Mouse (Mus musculus) kidney, embryonic 16.5 days (tissue): ENCODE measurements at regions not wholly inside any gene's neighbourhood (a gene's known extent, or its start where the extent isn't known, plus 50 kb on each side); places are given as distances from the start of the nearest gene placed in this dataset.

Experiments used
- ATAC-seq: fragments of 200-750 bp; cut with Nextera tagmentation; 2 replicates; pipeline ENCODE4 v1.8.0; 2017; ENCODE audit warnings: moderate TSS enrichment; ENCODE audit not compliant: low FRiP score, low TSS enrichment
- H3K27ac ChIP-seq: fragments of 300-500 bp; sonication (generic); 2 replicates; pipeline ENCODE4 v1.5.1; 2014; ENCODE audit warnings: low read length
- H3K27me3 ChIP-seq: fragments of 300-500 bp; sonication (generic); 2 replicates; pipeline ENCODE4 v1.6.1; 2014; ENCODE audit warnings: low read length, control low read depth, mixed read lengths; ENCODE audit not compliant: insufficient read depth
- H3K36me3 ChIP-seq: fragments of 300-500 bp; sonication (generic); 2 replicates; pipeline ENCODE4 v1.6.1; 2014; ENCODE audit warnings: low read length, control low read depth, mixed read lengths; ENCODE audit not compliant: insufficient read depth
- H3K4me1 ChIP-seq: fragments of 300-500 bp; sonication (generic); 2 replicates; pipeline ENCODE4 v1.6.1; 2014; ENCODE audit warnings: low read length, control low read depth, mixed read lengths; ENCODE audit not compliant: insufficient read depth
- H3K4me2 ChIP-seq: fragments of 300-500 bp; sonication (generic); replicated peaks from 2 replicates; pipeline ENCODE4 v1.6.1; 2014; ENCODE audit warnings: low read depth, low read length
- H3K4me3 ChIP-seq: fragments of 300-500 bp; sonication (generic); 2 replicates; pipeline ENCODE4 v1.5.1; 2014; ENCODE audit warnings: mild to moderate bottlenecking, low read length
- H3K9ac ChIP-seq: fragments of 300-500 bp; sonication (generic); replicated peaks from 2 replicates; pipeline ENCODE4 v1.6.1; 2014; ENCODE audit warnings: low read length
- H3K9me3 ChIP-seq: fragments of 300-500 bp; sonication (generic); 2 replicates; pipeline ENCODE4 v1.6.1; 2016; ENCODE audit warnings: low read length, control low read depth
- WGBS: fragments of 180-500 bp; shearing (Covaris S2); extraction: QIAGEN DNeasy Blood & Tissue Kit; methylation state at CpG from one replicate; pipeline ENCODE4 v1.1.7; 2014; 5-methylcytosine and 5-hydroxymethylcytosine counted together

GRCm38 (mm10) chr13:114603341-114603740 is 144.6 kb upstream of the Fst start:
- Histone ChIP-seq H3K27me3 (no peaks in the 10 kb centered on the region), H3K4me1 (no peaks in the 10 kb centered on the region), H3K27ac (no peak overlapping the region), H3K9me3 (no peaks in the 10 kb centered on the region), H3K4me2 (no peak overlapping the region), H3K36me3 (no peaks in the 10 kb centered on the region), H3K4me3 (no peak overlapping the region), H3K9ac (no peak overlapping the region)
- ATAC-seq: no peak
- WGBS: 76% methylated on average over 13 of the region's 13 CpGs

GRCm38 (mm10) chr13:114604037-114604694 is 145.4 kb upstream of the Fst start:
- Histone ChIP-seq H3K4me1 (no peaks in the 10 kb centered on the region), H3K9ac (no peak overlapping the region), H3K36me3 (no peaks in the 10 kb centered on the region), H3K9me3 (no peaks in the 10 kb centered on the region), H3K27ac (no peak overlapping the region), H3K4me3 (no peak overlapping the region), H3K4me2 (no peak overlapping the region), H3K27me3 (no peaks in the 10 kb centered on the region)
- ATAC-seq: no peak
- 71% methylated on average over 11 of the region's 11 CpGs for WGBS

- Histone ChIP-seq H3K27ac (no peak overlapping the region), H3K4me1 (no peaks in the 10 kb centered on the region), H3K4me2 (no peak overlapping the region), H3K27me3 (no peaks in the 10 kb centered on the region), H3K9ac (no peak overlapping the region), H3K36me3 (no peaks in the 10 kb centered on the region), H3K9me3 (no peaks in the 10 kb centered on the region), H3K4me3 (no peak overlapping the region)
- no peak for ATAC-seq
- WGBS: 84% methylated on average over 1 of the region's 1 CpGs
Observed at GRCm38 (mm10) chr13:114613909-114614308, 155.2 kb upstream of the Fst start.

GRCm38 (mm10) chr13:114619416-114619815 is 160.7 kb upstream of the Fst start:
- WGBS: 88% methylated on average over 4 of the region's 4 CpGs
- no peak overlapping the region for H3K9ac ChIP-seq
- H3K27ac ChIP-seq: no peak overlapping the region
- no peaks in the 10 kb centered on the region for H3K27me3 ChIP-seq
- H3K4me1 ChIP-seq: no peaks in the 10 kb centered on the region
- no peak overlapping the region for H3K4me3 ChIP-seq
- H3K4me2 ChIP-seq: no peak overlapping the region
- H3K36me3 ChIP-seq: no peaks in the 10 kb centered on the region
- no peaks in the 10 kb centered on the region for H3K9me3 ChIP-seq
- no peak for ATAC-seq

GRCm38 (mm10) chr13:114636731-114637130 is 178.0 kb upstream of the Fst start:
- no peak overlapping the region for H3K9ac ChIP-seq
- H3K36me3 ChIP-seq: no peaks in the 10 kb centered on the region
- WGBS: 87% methylated on average over 4 of the region's 4 CpGs
- H3K9me3 ChIP-seq: no peaks in the 10 kb centered on the region
- ATAC-seq: no peak
- no peaks in the 10 kb centered on the region for H3K4me1 ChIP-seq
- H3K27me3 ChIP-seq: no peaks in the 10 kb centered on the region
- no peak overlapping the region for H3K4me3 ChIP-seq
- no peak overlapping the region for H3K27ac ChIP-seq
- no peak overlapping the region for H3K4me2 ChIP-seq

- Histone ChIP-seq H3K36me3 (no peaks in the 10 kb centered on the region), H3K9ac (no peak overlapping the region), H3K4me2 (no peak overlapping the region), H3K27me3 (no peaks in the 10 kb centered on the region), H3K27ac (no peak overlapping the region), H3K4me1 (no peaks in the 10 kb centered on the region), H3K9me3 (no peaks in the 10 kb centered on the region), H3K4me3 (no peak overlapping the region)
- WGBS: 89% methylated on average over 2 of the region's 2 CpGs
- no peak for ATAC-seq
Observed at GRCm38 (mm10) chr13:114639531-114639930, 178.5 kb upstream of the Mocs2 start.

GRCm38 (mm10) chr13:114641688-114642390 is 176.2 kb upstream of the Mocs2 start:
- no peaks in the 10 kb centered on the region for H3K9me3 ChIP-seq
- H3K27me3 ChIP-seq: no peaks in the 10 kb centered on the region
- H3K4me3 ChIP-seq: no peak overlapping the region
- no peaks in the 10 kb centered on the region for H3K4me1 ChIP-seq
- H3K27ac ChIP-seq: no peak overlapping the region
- WGBS: 56% methylated on average over 9 of the region's 9 CpGs
- no peak overlapping the region for H3K9ac ChIP-seq
- no peak overlapping the region for H3K4me2 ChIP-seq
- no peak for ATAC-seq
- H3K36me3 ChIP-seq: no peaks in the 10 kb centered on the region

GRCm38 (mm10) chr13:114642901-114643491 is 175.0 kb upstream of the Mocs2 start:
- H3K4me3 ChIP-seq: no peak overlapping the region
- no peak for ATAC-seq
- no peak overlapping the region; the same call in 1 of the 2 replicates for H3K4me2 ChIP-seq
- no peak overlapping the region for H3K9ac ChIP-seq
- H3K4me1 ChIP-seq: no peaks in the 10 kb centered on the region
- WGBS: 46% methylated on average over 3 of the region's 3 CpGs
- no peaks in the 10 kb centered on the region for H3K27me3 ChIP-seq
- H3K9me3 ChIP-seq: no peaks in the 10 kb centered on the region
- no peak overlapping the region for H3K27ac ChIP-seq
- no peaks in the 10 kb centered on the region for H3K36me3 ChIP-seq

GRCm38 (mm10) chr13:114643521-114643920 is 174.5 kb upstream of the Mocs2 start:
- H3K36me3 ChIP-seq: no peaks in the 10 kb centered on the region
- no peak overlapping the region for H3K9ac ChIP-seq
- H3K27me3 ChIP-seq: no peaks in the 10 kb centered on the region
- ATAC-seq: no peak
- no peak overlapping the region; the same call in 1 of the 2 replicates for H3K4me2 ChIP-seq
- 32% methylated on average over 11 of the region's 11 CpGs for WGBS
- 0 out of 2 replicates have a peak overlapping the region, but pooled peaks have one; percentile 18 for H3K4me3 ChIP-seq
- H3K27ac ChIP-seq: no peak overlapping the region
- H3K9me3 ChIP-seq: no peaks in the 10 kb centered on the region
- H3K4me1 ChIP-seq: no peaks in the 10 kb centered on the region

- H3K27me3 ChIP-seq: no peaks in the 10 kb centered on the region
- WGBS: 84% methylated on average over 7 of the region's 7 CpGs
- H3K36me3 ChIP-seq: no peaks in the 10 kb centered on the region
- H3K4me1 ChIP-seq: no peaks in the 10 kb centered on the region
- H3K9ac ChIP-seq: no peak overlapping the region
- no peaks in the 10 kb centered on the region for H3K9me3 ChIP-seq
- ATAC-seq: no peak
- no peak overlapping the region for H3K4me2 ChIP-seq
- H3K4me3 ChIP-seq: no peak overlapping the region
- no peak overlapping the region for H3K27ac ChIP-seq
Observed at GRCm38 (mm10) chr13:114654267-114654666, 163.8 kb upstream of the Mocs2 start.
